Mouse (Mus musculus): ENCODE measurements around the gene Megf8. TPM values are rescaled to one million over a fixed set of nuclear protein-coding genes. Genes with fewer than 3 reads are reported as not detected.

Gene Megf8
- polyA plus RNA-seq, 1 experiment from 2014 or later: 21.7 TPM

DNA sequence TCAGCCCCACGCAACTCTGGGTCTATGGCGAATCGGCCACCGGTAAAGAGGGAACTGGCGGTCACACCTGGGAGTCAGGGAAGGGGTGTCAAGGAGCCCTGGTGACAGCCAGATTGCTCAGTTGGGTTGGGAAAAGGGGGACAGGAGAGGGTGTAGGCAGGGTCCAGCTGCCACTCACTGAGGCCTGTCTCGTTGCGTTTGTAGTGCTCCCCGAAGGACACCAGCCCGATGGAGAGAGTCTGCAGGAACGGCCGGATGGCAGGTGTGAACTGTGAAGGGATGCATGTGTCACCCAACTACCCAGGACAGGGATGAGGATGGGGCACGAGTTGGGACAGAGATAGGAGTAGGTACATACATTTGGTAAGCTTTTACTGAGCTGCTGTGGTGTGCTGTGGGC, 68.3 kb downstream of the Megf8 start:
- H3K4me1 ChIP-seq (replicated peaks): peaks cover 12% of the 10 kb centered on the region
- no peak overlapping the region for H3K9ac ChIP-seq (replicated peaks)
- ATAC-seq (ENCODE audit: insufficient number of reproducible peaks, insufficient read depth, low FRiP score, low TSS enrichment, low read depth): no peak
- H3K9me3 ChIP-seq: no peaks in the 10 kb centered on the region
- H3K27ac ChIP-seq: no peak overlapping the region
- WGBS: 93% methylated on average over 12 of the region's 12 CpGs
- no peak overlapping the region for H3K4me3 ChIP-seq (replicated peaks)
- no peak overlapping the region for H3K4me2 ChIP-seq
- peaks cover 72% of the 10 kb centered on the region for H3K36me3 ChIP-seq
- no peaks in the 10 kb centered on the region for H3K27me3 ChIP-seq

DNA sequence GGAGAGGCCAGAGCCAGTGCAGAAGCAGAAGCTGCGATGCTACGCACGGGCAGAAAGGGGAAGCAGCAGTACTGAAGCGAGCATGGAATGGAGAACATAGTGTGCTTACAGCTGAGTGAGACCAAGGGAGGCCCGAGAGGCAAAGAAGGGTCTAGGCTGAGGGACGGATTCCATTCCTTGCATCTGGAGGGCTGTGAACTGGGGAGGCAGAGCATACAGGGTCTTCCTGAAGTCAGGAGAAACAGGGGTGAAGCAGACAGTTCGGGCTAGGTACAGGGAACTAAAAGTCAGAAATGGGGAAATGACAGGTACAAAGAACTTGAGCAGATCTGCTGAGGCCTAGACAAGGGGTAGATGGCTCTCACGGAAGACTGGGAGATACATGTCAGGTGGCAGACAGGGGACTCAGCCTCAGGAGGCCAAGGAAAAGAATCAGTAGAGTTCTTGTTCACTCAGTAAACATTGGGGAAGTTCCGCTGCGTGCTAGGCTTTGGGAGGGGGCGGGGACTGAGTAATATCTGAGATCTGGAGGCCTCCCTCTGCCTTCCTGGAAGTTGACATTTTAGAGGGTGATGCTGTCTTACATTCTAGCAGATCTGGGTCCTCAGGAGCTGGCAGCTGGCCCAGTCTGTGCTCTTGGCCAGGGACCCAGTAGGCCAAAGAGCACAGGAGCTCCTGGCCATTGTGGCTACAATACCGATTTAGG, 69.0 kb downstream of the Megf8 start:
- no peak for ATAC-seq (ENCODE audit: insufficient number of reproducible peaks, insufficient read depth, low FRiP score, low TSS enrichment, low read depth)
- Histone ChIP-seq H3K9me3 (no peaks in the 10 kb centered on the region), H3K9ac (replicated peaks) (0 out of 2 replicates have a peak overlapping the region, but pooled peaks have one; percentile 8), H3K4me1 (replicated peaks) (peaks cover 15% of the 10 kb centered on the region), H3K27ac (no peak overlapping the region), H3K27me3 (no peaks in the 10 kb centered on the region), H3K36me3 (peaks cover 72% of the 10 kb centered on the region), H3K4me3 (replicated peaks) (no peak overlapping the region), H3K4me2 (no peak overlapping the region)
- 88% methylated on average over 12 of the region's 12 CpGs for WGBS

- no peak overlapping the region for H3K9ac ChIP-seq (replicated peaks)
- H3K9me3 ChIP-seq: no peaks in the 10 kb centered on the region
- no peak overlapping the region for H3K4me3 ChIP-seq (replicated peaks)
- H3K27me3 ChIP-seq: no peaks in the 10 kb centered on the region
- peaks cover 64% of the 10 kb centered on the region for H3K36me3 ChIP-seq
- no peak for ATAC-seq (ENCODE audit: insufficient number of reproducible peaks, insufficient read depth, low FRiP score, low TSS enrichment, low read depth)
- H3K27ac ChIP-seq: no peak overlapping the region
- WGBS: 94% methylated on average over 18 of the region's 18 CpGs
- peaks cover 13% of the 10 kb centered on the region for H3K4me1 ChIP-seq (replicated peaks)
- H3K4me2 ChIP-seq: no peak overlapping the region
These were observed 71.0 kb downstream of the Megf8 start for GRCm38 (mm10) chr7:25387811-25388440.

DNA sequence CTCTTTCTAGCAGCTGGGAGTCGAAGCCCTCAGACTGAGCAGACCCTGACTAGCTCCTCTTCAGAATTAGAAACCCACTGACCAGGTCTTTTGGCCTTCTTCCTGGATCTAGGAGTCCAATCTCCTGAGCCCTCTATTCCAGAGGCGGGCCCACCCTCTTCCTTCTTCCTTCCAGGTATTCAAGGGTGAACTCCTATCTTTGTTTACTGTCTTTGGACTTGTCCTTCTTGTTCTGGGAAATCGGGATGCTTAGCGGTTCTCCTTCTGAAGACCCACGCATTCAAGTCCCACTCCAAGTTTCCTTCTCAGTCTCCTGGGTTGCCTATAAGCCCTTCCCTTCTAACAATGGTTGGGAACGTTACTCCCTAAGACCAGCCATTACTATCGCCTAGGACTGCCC, 72.0 kb downstream of the Megf8 start:
- no peaks in the 10 kb centered on the region for H3K27me3 ChIP-seq
- 90% methylated on average over 7 of the region's 7 CpGs for WGBS
- H3K4me1 ChIP-seq (replicated peaks): peaks cover 16% of the 10 kb centered on the region
- ATAC-seq (ENCODE audit: insufficient number of reproducible peaks, insufficient read depth, low FRiP score, low TSS enrichment, low read depth): no peak
- no peaks in the 10 kb centered on the region for H3K9me3 ChIP-seq
- H3K4me2 ChIP-seq: no peak overlapping the region
- H3K27ac ChIP-seq: no peak overlapping the region
- no peak overlapping the region for H3K4me3 ChIP-seq (replicated peaks)
- H3K9ac ChIP-seq (replicated peaks): no peak overlapping the region
- peaks cover 54% of the 10 kb centered on the region for H3K36me3 ChIP-seq

DNA sequence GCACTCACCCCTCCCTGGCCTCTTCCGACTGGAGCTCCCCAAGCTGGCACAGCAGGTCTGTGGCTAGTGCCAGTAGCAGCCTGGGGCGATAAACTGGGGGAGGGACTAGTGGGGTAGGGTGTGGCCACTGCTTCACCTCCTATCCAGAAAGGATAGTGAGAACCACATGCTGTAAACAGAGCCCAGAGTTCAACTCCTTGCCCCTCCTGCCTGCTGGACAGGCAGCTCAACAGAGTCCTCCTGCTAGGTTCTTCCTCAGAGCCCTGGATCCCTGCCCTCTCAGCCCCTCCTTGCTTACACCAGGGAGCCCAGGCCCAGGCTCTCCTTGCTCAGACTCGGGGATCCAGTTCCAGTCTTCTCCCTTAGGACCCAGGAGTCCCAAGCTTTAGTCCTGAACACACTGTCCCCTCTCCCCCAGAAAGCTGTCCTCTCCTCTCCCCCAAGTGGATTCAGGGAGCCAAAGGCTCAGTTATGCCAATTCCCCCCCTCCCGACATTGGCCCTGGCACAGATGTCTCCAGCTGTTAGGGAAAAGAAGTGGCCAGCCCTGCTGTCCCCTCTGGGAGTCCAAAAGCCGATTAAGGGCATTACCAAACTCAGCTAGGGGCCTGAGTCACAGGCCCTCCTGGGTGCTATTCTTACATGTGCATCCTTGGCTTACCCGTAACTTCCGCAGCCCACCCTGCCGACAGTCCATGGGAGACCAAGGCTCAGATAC, 73.2 kb downstream of the Megf8 start:
- Histone ChIP-seq H3K4me2 (no peak overlapping the region), H3K4me1 (replicated peaks) (peaks cover 26% of the 10 kb centered on the region), H3K9me3 (no peaks in the 10 kb centered on the region), H3K9ac (replicated peaks) (no peak overlapping the region), H3K27me3 (no peaks in the 10 kb centered on the region), H3K27ac (no peak overlapping the region), H3K36me3 (peaks cover 41% of the 10 kb centered on the region), H3K4me3 (replicated peaks) (no peak overlapping the region)
- WGBS: 47% methylated on average over 8 of the region's 8 CpGs
- no peak for ATAC-seq (ENCODE audit: insufficient number of reproducible peaks, insufficient read depth, low FRiP score, low TSS enrichment, low read depth)

- peaks cover 33% of the 10 kb centered on the region for H3K36me3 ChIP-seq
- ATAC-seq (ENCODE audit: insufficient number of reproducible peaks, insufficient read depth, low FRiP score, low TSS enrichment, low read depth): no peak
- 55% methylated on average over 2 of the region's 2 CpGs for WGBS
- H3K27me3 ChIP-seq: no peaks in the 10 kb centered on the region
- H3K4me3 ChIP-seq (replicated peaks): no peak overlapping the region
- H3K27ac ChIP-seq: 0 out of 2 replicates have a peak overlapping the region, but pooled peaks have one; percentile 5
- no peak overlapping the region for H3K4me2 ChIP-seq
- peaks cover 26% of the 10 kb centered on the region for H3K4me1 ChIP-seq (replicated peaks)
- no peaks in the 10 kb centered on the region for H3K9me3 ChIP-seq
- H3K9ac ChIP-seq (replicated peaks): no peak overlapping the region
These were observed 74.0 kb downstream of the Megf8 start for GRCm38 (mm10) chr7:25390986-25391385.

DNA sequence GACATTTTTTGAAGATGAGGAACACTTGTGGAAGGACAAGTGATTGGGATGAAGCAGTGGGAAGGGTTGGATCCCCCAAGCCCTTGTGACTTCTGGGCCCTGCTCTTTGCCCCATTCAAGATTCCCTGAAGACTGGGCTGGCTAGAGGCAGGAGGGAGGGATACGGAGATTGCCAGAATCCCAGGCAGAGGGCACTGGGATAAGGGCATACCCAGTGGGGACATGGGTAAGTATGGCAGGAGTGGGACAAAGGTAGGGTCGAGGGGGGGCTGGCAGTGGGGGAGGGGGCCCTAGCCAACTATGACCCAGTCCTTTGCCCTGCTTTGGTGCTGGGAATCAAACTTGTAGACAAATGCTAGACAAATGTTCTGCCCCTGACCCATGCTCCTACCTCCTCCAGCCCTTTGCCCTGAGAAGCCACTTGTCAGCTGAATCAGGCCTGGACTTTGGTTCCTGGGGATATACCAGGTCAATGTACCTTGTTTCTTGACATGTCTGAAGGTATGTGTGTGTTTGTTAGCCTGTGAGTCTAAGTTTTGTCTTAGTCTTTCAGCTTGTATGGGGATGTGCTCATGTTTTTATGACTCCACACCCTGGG, 75.0 kb downstream of the Megf8 start:
- peaks cover 24% of the 10 kb centered on the region for H3K36me3 ChIP-seq
- no peaks in the 10 kb centered on the region for H3K9me3 ChIP-seq
- H3K9ac ChIP-seq (replicated peaks): no peak overlapping the region
- whole genome bisulfite sequencing: 79% methylated on average over 2 of the region's 2 CpGs
- no peak for ATAC-seq (ENCODE audit: insufficient number of reproducible peaks, insufficient read depth, low FRiP score, low TSS enrichment, low read depth)
- no peak overlapping the region for H3K4me2 ChIP-seq
- H3K4me3 ChIP-seq (replicated peaks): no peak overlapping the region
- no peaks in the 10 kb centered on the region for H3K27me3 ChIP-seq
- H3K27ac ChIP-seq: no peak overlapping the region
- H3K4me1 ChIP-seq (replicated peaks): peaks cover 32% of the 10 kb centered on the region

DNA sequence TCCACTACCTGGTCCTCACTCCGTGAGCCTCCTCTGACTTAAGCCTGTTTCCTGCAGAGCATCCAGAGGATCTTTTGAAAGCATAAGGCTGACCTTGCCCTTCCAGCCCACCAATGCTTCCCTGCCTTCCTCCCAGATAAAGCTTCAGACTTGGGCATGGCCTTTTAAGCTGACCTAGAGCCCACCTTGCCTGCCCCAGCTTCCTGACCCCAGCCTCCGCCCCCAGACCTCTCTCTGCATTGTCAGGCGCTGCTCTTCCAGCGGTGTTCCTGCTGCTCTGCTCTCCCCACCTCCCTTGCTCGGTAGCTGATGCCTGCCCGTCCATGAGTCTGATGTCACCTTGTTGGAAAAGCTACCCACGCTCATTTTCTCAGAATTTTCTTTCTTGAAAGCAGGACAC, 75.9 kb downstream of the Megf8 start:
- Histone ChIP-seq H3K9me3 (no peaks in the 10 kb centered on the region), H3K4me1 (replicated peaks) (peaks cover 34% of the 10 kb centered on the region), H3K27me3 (no peaks in the 10 kb centered on the region), H3K9ac (replicated peaks) (no peak overlapping the region), H3K27ac (no peak overlapping the region), H3K4me2 (no peak overlapping the region), H3K36me3 (peaks cover 15% of the 10 kb centered on the region), H3K4me3 (replicated peaks) (no peak overlapping the region)
- ATAC-seq (ENCODE audit: insufficient number of reproducible peaks, insufficient read depth, low FRiP score, low TSS enrichment, low read depth): no peak
- 58% methylated on average over 7 of the region's 7 CpGs for WGBS

DNA sequence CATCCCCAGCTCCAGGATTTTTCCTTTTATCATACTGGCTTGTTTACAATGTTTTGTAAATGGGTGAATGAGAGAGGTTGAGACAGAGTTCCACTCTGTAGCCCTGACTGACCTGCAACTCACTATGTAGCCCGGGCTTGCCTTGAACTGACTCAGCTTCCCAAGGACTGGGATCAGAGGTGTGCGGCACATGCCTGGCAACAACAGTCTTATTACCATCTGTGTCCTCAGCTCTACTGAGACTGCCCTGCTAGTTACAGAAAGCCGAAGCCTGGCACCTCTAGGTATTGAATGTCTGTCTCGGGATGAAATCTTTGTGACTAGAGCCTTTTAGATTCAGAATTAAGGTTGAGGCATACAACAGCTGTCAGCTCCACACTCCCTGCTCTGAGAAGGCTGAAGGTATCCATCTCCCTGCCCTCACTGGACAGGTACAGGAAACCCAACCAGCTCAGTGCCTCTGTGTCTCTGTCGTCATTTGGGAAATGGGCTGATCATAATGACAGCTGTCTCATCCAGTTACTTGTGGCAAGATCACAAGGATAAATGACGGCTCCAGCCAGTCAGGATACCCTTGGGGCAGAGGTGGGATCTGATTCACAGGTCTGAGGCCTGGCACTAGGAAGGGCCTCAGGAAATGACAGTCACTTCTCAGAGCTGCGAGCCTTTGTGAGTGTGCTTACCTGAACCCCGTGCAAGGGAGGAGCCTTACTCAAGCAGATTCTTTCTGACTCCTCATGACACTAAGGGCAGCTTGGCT, 76.7 kb downstream of the Megf8 start:
- WGBS: 73% methylated on average over 8 of the region's 8 CpGs
- H3K9me3 ChIP-seq: no peaks in the 10 kb centered on the region
- peak overlapping the region; percentile 61; the same call in 1 of the 2 replicates for H3K4me3 ChIP-seq (replicated peaks)
- H3K9ac ChIP-seq (replicated peaks): no peak overlapping the region
- no peaks in the 10 kb centered on the region for H3K27me3 ChIP-seq
- no peak overlapping the region for H3K27ac ChIP-seq
- no peak for ATAC-seq (ENCODE audit: insufficient number of reproducible peaks, insufficient read depth, low FRiP score, low TSS enrichment, low read depth)
- 0 out of 2 replicates have a peak, but pooled peaks cover 7% of the 10 kb centered on the region for H3K36me3 ChIP-seq
- H3K4me2 ChIP-seq: peak overlapping the region; percentile 71
- peaks cover 37% of the 10 kb centered on the region for H3K4me1 ChIP-seq (replicated peaks)

DNA sequence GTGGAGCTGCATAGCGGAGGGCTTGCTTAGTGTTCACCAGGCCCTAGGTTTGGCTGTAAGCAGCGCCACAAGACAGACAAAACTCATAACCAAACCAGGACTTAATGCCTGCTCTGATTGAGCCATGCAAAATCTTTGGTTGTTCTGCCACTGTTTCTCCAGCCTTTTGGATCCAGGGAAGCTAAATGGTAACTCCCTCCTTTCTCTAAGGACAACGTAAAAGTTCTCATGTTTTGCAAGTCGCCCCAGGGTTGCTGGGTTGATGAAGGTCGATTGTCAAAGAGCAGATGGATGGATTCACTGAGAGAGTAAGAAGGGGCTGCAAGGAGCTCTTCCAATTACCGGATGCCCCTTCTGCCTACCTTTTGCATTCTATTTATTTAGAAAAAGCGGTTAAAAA, 77.8 kb downstream of the Megf8 start:
- Histone ChIP-seq H3K4me1 (replicated peaks) (peaks cover 37% of the 10 kb centered on the region), H3K27me3 (no peaks in the 10 kb centered on the region), H3K9me3 (no peaks in the 10 kb centered on the region), H3K4me3 (replicated peaks) (peak overlapping the region; percentile 61), H3K9ac (replicated peaks) (peak overlapping the region; percentile 62), H3K4me2 (peak overlapping the region; percentile 71), H3K36me3 (no peaks in the 10 kb centered on the region), H3K27ac (0 out of 2 replicates have a peak overlapping the region, but pooled peaks have one; percentile 64)
- 15% methylated on average over 7 of the region's 7 CpGs for WGBS
- ATAC-seq (ENCODE audit: insufficient number of reproducible peaks, insufficient read depth, low FRiP score, low TSS enrichment, low read depth): no peak
